In the genomic region with DNA sequence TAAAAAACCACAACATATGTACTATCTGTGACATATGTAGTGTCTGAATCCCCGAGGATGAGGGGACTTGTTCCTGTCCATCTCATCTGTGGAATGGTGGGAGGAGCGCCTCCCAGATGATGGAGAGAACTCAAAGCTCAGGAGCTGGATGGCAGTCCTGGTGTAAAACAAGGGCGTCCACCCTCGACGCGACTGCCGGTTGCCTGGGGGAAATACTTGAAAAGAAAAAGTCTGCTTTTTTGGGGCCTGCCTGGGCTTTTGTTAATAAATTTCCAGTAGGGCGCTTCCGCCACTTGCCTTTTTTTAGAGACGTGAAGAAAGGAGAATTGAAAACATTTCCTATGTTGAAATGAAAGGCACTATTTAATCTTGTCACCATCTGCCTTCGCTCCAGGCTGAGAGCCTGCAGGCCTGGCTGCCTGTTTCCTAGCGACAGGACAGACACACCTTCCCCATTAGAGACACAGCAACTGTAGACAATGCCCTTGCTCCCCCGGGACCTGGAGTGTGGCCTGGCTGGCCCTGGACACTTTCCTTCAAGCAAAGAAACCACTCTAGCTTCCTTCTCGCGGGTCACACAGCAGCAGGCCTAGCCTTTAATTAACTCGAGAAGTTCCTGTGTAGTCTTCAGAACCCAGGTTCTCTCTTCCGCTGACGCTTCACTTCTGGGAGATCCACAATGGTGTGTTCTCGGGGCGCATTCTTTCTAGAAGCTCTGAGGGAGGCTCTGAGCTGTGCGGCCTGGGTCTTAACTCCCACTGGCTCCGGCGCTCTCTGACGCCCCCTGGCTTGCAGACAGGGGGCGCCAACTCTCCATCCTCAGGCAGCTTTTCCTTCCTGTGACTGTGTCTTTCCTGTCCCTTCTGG, we compare ENCODE assay signal across 8 mouse cellular contexts. TPM values are rescaled to one million over a fixed set of nuclear protein-coding genes. Genes with fewer than 3 reads are reported as not detected.
DNase-seq lines count a peak whose midpoint lies in the region; ATAC-seq lines count a peak whose summit lies in the region.

No protein-coding gene starts in this region.

- peak overlapping the region; percentile 43 for H3K4me2 ChIP-seq in heart, embryonic 12.5 days
- H3K4me2 ChIP-seq in limb, embryonic 13.5 days (replicated peaks), result peak overlapping the region; percentile 21; the same call in 1 of the 2 replicates

- DNase-seq in A20 (ENCODE audit: low read depth, low spot score) (peak; percentile 44), R1 (ENCODE audit: low read depth, low spot score) (peak; percentile 91)
- DNase-seq in embryo, embryonic 11.5 days (ENCODE audit: low read depth, low spot score), result peak; percentile 43
- peak; percentile 43 for DNase-seq in kidney, adult 9 months
- DNase-seq in retina, postnatal 1 day, result peak; percentile 76

- H3K27ac ChIP-seq in heart, embryonic 12.5 days (ENCODE audit: poor library complexity, severe bottlenecking), result no peak overlapping the region
- H3K27ac ChIP-seq in limb, embryonic 13.5 days, result no peak overlapping the region

- WGBS in heart, embryonic 12.5 days, result 23% methylated on average over 25 of the region's 25 CpGs
- 27% methylated on average over 25 of the region's 25 CpGs for WGBS in limb, embryonic 13.5 days

- H3K4me1 ChIP-seq in heart, embryonic 12.5 days (replicated peaks), result peaks cover 20% of the 10 kb centered on the region
- H3K4me1 ChIP-seq in limb, embryonic 13.5 days, result peaks cover 8% of the 10 kb centered on the region

- no peak overlapping the region for H3K9ac ChIP-seq in heart, embryonic 12.5 days
- peak overlapping the region; percentile 13; the same call in 1 of the 2 replicates for H3K9ac ChIP-seq in limb, embryonic 13.5 days

- H3K36me3 ChIP-seq in heart, embryonic 12.5 days, result no peaks in the 10 kb centered on the region
- H3K36me3 ChIP-seq in limb, embryonic 13.5 days, result no peaks in the 10 kb centered on the region

- H3K27me3 ChIP-seq in heart, embryonic 12.5 days (replicated peaks), result peaks cover 6% of the 10 kb centered on the region; the same call in 1 of the 2 replicates
- H3K27me3 ChIP-seq in limb, embryonic 13.5 days, result no peaks in the 10 kb centered on the region

- peak; percentile 77; the same call in 1 of the 2 replicates for ATAC-seq in heart, embryonic 12.5 days (ENCODE audit: insufficient number of reproducible peaks, low FRiP score)
- ATAC-seq in limb, embryonic 13.5 days (ENCODE audit: low FRiP score, low read depth), result peak; percentile 37; the same call in 1 of the 2 replicates
- ATAC-seq in erythroid progenitor cell, adult 5-6 weeks (replicated peaks; ENCODE audit: low FRiP score, poor library complexity, severe bottlenecking), result no peak

- H3K9me3 ChIP-seq in heart, embryonic 12.5 days (replicated peaks), result no peaks in the 10 kb centered on the region
- no peaks in the 10 kb centered on the region for H3K9me3 ChIP-seq in limb, embryonic 13.5 days

- no peak overlapping the region for H3K4me3 ChIP-seq in heart, embryonic 12.5 days
- H3K4me3 ChIP-seq in limb, embryonic 13.5 days, result no peak overlapping the region

RNA-seq across cellular contexts. Expression of a gene that starts 43.3 kb away (rescaled TPM):
- not detected in 2 replicates for polyA plus RNA-seq in heart, embryonic 12.5 days (2016; fragmentation: Nextera tagmentation; extraction: Ambion mirVana)
- polyA plus RNA-seq in limb, embryonic 13.5 days (2015; fragmentation: Nextera tagmentation; extraction: Ambion mirVana), result not detected in 2 replicates
- total RNA-seq in erythroid progenitor cell, adult 5-6 weeks (2015; ENCODE audit: low replicate concordance), result not detected in 2 replicates
- total RNA-seq in erythroid progenitor cell, adult 5-6 weeks (2017; ENCODE audit: low replicate concordance), result not detected in 2 replicates
